Mouse (Mus musculus): ENCODE data around the gene 4931406P16Rik.

The 4931406P16Rik gene

GRCm38 (mm10) chr7:34312786-34313442 is 437 bp downstream of the 4931406P16Rik start:
- no peak for DNase-seq (ENCODE audit: low read depth in 1 of 2, low spot score in 2 of 2)

- no peak for DNase-seq (ENCODE audit: low read depth in 1 of 2, low spot score in 2 of 2)
Measured at GRCm38 (mm10) chr7:34309186-34309764, 4.1 kb downstream of the 4931406P16Rik start.

GRCm38 (mm10) chr7:34308586-34308985 is 4.8 kb downstream of the 4931406P16Rik start:
- DNase-seq (ENCODE audit: low read depth in 1 of 2, low spot score in 2 of 2) = no peak

GRCm38 (mm10) chr7:34305454-34305853 is 7.9 kb downstream of the 4931406P16Rik start:
- no peak for DNase-seq (ENCODE audit: low read depth in 1 of 2, low spot score in 2 of 2)

GRCm38 (mm10) chr7:34302651-34303050 is 10.7 kb downstream of the 4931406P16Rik start:
- no peak for DNase-seq (ENCODE audit: low read depth in 1 of 2, low spot score in 2 of 2)

- no peak for DNase-seq (ENCODE audit: low read depth in 1 of 2, low spot score in 2 of 2)
Measured at GRCm38 (mm10) chr7:34301952-34302351, 11.4 kb downstream of the 4931406P16Rik start.

GRCm38 (mm10) chr7:34298818-34299217 is 14.5 kb downstream of the 4931406P16Rik start:
- DNase-seq (ENCODE audit: low read depth in 1 of 2, low spot score in 2 of 2) = no peak

GRCm38 (mm10) chr7:34296124-34296523 is 17.2 kb downstream of the 4931406P16Rik start:
- DNase-seq (ENCODE audit: low read depth in 1 of 2, low spot score in 2 of 2) = no peak

GRCm38 (mm10) chr7:34292633-34293032 is 20.7 kb downstream of the 4931406P16Rik start:
- no peak for DNase-seq (ENCODE audit: low read depth in 1 of 2, low spot score in 2 of 2)

GRCm38 (mm10) chr7:34291265-34291664 is 22.1 kb downstream of the 4931406P16Rik start:
- DNase-seq (ENCODE audit: low read depth in 1 of 2, low spot score in 2 of 2) = no peak

GRCm38 (mm10) chr7:34290450-34291151 is 22.8 kb downstream of the 4931406P16Rik start:
- no peak for DNase-seq (ENCODE audit: low read depth in 1 of 2, low spot score in 2 of 2)

GRCm38 (mm10) chr7:34277656-34278055 is 35.7 kb downstream of the 4931406P16Rik start:
- no peak for DNase-seq (ENCODE audit: low read depth in 1 of 2, low spot score in 2 of 2)

GRCm38 (mm10) chr7:34276066-34276465 is 37.3 kb downstream of the 4931406P16Rik start:
- DNase-seq (ENCODE audit: low read depth in 1 of 2, low spot score in 2 of 2) = no peak

- DNase-seq (ENCODE audit: low read depth in 1 of 2, low spot score in 2 of 2) = no peak
Measured at GRCm38 (mm10) chr7:34272465-34272864, 40.9 kb downstream of the 4931406P16Rik start.

GRCm38 (mm10) chr7:34268463-34268862 is 44.9 kb downstream of the 4931406P16Rik start:
- no peak for DNase-seq (ENCODE audit: low read depth in 1 of 2, low spot score in 2 of 2)

GRCm38 (mm10) chr7:34266421-34266820 is 46.9 kb downstream of the 4931406P16Rik start:
- DNase-seq (ENCODE audit: low read depth in 1 of 2, low spot score in 2 of 2) = no peak

GRCm38 (mm10) chr7:34265876-34266346 is 47.4 kb downstream of the 4931406P16Rik start:
- DNase-seq (ENCODE audit: low read depth in 1 of 2, low spot score in 2 of 2) = peak in 1 of 2 experiments; percentile 6

- no peak for DNase-seq (ENCODE audit: low read depth in 1 of 2, low spot score in 2 of 2)
Measured at GRCm38 (mm10) chr7:34263437-34263836, 49.9 kb downstream of the 4931406P16Rik start.

- DNase-seq (ENCODE audit: low read depth in 1 of 2, low spot score in 2 of 2) = no peak
Measured at GRCm38 (mm10) chr7:34258407-34258806, 54.9 kb downstream of the 4931406P16Rik start.

GRCm38 (mm10) chr7:34257279-34257678 is 56.1 kb downstream of the 4931406P16Rik start:
- no peak for DNase-seq (ENCODE audit: low read depth in 1 of 2, low spot score in 2 of 2)

- DNase-seq (ENCODE audit: low read depth in 1 of 2, low spot score in 2 of 2) = no peak
Measured at GRCm38 (mm10) chr7:34255916-34256315, 57.4 kb downstream of the 4931406P16Rik start.

GRCm38 (mm10) chr7:34255137-34255536 is 58.2 kb downstream of the 4931406P16Rik start:
- DNase-seq (ENCODE audit: low read depth in 1 of 2, low spot score in 2 of 2) = no peak
